Mouse (Mus musculus) megakaryocyte-erythroid progenitor cell, adult 5-6 weeks (primary cell): ENCODE results near the gene Soga1. TPM values are rescaled to one million over a fixed set of nuclear protein-coding genes. Genes with fewer than 3 reads are reported as not detected.
A peak's percentile ranks its signal among the peaks of the same experiment; 100 is the strongest.

ENCODE experiments used
- ATAC-seq: replicated peaks from 2 replicates; pipeline ENCODE4 v1.8.0; 2016; ENCODE audit warnings: mild to moderate bottlenecking, inconsistent platforms; ENCODE audit not compliant: severe bottlenecking, poor library complexity, low FRiP score, low TSS enrichment
- total RNA-seq, 2 experiments: library from RNA; stranded (forward) in 1 of 2; stranded (reverse) in 1 of 2; fragments of 200-1000, 215-1000 nt in 1 of 2; fragments of >200 nt in 1 of 2; fragmentation: Nextera tagmentation in 1 of 2; gene quantifications; 2 replicates each; pipeline ENCODE4 v1.2.3; 2014 to 2017

Gene Soga1
- total RNA-seq, 2 experiments from 2014 or later: 8.6 to 11.7 TPM

GRCm38 (mm10) chr2:157066731-157067430, 12.2 kb downstream of the Soga1 start:
- no peak for ATAC-seq

GRCm38 (mm10) chr2:157065879-157066226, 13.2 kb downstream of the Soga1 start:
- ATAC-seq: no peak

DNA sequence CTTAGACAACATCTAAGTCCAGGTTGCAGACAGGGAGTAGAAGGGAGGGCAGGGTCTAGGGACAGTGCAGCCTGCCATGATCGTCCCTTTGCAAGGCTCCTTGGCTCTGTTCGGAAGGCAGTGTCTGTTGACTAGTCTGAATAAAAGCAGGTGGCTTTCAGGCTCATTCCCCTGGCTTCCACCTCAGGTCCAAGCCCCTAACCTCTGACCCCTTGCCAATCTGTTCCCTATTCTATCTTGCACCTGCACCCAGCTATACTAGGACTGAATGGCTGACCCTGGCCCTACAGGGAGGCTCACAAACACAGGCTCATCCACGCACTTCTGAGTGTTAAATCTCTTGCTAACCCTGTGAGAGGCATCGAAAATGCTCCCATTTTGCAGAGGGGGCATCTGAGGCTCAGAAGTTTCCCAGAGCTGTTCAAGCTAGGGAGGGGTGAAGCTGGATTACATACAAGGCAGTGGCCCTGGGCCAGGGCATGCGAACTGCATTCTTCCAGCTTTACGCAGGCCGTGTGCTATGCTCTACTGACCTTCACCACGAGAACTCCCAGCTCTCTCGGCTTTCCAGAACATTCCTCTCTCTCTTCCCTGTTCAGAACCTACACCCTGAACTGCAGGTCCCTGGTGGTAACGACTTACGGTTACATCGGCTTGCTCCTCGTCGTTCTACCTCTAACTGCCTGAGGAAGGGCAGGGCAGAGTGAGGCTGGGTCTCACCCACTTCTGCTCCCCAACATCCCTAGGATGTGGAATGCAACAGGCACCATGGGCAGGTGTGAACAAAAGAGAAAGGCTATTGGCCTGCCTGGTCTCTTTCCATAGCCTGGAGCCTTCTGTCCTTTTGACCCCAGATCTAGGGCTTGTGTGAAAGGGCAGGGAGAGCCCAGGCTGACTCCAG, 13.8 kb downstream of the Soga1 start:
- ATAC-seq: no peak

GRCm38 (mm10) chr2:157064136-157064535, 14.9 kb downstream of the Soga1 start:
- ATAC-seq: no peak

GRCm38 (mm10) chr2:157063241-157063700, 15.8 kb downstream of the Soga1 start:
- ATAC-seq: peak; percentile 18; the same call in 1 of the 2 replicates

- no peak for ATAC-seq
Observed at GRCm38 (mm10) chr2:157060557-157061305, 18.3 kb downstream of the Soga1 start.

DNA sequence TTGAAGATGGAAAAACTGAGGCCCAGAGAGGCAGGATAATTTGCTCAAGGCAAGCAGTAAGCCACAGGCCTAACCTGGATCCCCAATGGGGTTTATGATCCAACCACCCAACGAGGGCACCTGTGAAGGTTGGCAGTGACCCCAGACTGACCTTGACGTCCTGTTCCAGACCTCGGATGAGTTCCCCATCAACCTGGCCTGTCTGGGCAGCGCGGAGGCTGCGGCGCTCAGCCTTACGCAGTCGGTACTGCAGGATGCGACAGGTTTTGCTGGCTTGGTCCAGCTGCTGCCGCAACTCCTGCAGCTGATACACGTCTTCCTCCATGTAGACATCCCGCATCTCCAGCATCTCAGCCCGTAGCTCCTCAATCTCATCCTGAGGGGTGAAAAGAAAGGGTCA, 19.0 kb downstream of the Soga1 start:
- no peak for ATAC-seq

DNA sequence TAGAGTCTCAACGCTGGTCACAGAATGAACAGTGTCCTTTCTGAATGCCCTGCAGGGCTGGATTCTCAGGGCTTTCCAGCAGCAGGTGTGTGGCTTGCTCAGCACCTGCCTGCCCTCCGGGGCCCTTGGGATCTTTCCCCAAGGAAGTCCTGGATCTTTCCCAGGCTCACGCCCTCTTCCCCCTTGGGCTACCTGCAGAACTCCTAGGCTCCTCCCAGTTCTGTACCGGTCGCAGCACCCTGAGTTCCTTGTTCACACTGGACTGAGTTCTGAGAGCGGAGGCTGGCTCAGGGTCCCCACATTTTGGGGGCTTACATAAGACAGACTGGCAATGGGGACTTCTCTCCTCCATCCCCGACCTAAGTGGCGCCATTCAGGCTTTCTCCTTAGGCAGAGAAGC, 19.9 kb downstream of the Soga1 start:
- ATAC-seq: no peak

- ATAC-seq: no peak
Observed at GRCm38 (mm10) chr2:157058342-157058998, 20.6 kb downstream of the Soga1 start.

DNA sequence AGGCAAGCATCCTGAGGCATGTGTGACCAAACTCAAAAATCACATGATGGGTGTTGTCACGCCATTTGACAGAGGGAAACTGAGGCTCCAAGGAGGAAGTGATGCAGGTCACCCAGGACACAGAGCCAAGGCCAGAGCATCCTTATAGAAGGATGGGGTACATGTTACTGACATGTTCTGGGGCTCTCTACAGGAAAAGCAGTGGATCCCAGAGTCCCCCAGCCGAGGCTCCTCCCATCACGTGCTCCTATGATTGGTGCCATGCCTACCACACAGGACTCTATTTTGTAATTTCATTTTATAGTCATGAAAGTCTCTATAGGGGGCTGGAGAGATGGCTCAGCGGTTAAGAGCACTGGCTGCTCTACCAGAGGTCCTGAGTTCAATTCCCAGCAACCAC, 21.3 kb downstream of the Soga1 start:
- ATAC-seq: no peak

- no peak for ATAC-seq
Observed at GRCm38 (mm10) chr2:157057186-157057585, 21.9 kb downstream of the Soga1 start.

GRCm38 (mm10) chr2:157055721-157056120, 23.3 kb downstream of the Soga1 start:
- no peak for ATAC-seq

DNA sequence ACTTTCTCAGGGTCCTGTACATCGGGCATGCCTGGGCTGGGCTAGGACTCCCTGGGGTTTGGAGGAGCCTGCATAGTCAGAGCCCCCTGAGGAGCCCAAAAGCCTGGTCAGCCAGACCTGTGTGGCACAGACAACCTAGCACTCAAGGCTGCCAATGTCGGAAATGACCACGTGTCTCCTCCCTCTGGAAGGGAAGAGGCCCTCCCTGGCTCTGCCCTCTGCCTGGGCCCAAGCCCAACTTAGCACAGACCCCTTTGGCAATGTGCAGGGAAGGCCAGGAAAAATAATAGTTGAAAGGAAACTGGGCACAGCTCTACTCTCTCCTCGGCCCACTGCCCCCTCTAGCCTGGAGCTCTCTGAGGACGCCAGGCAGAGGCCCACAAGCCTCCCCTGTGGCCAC, 24.2 kb downstream of the Soga1 start:
- no peak for ATAC-seq

- ATAC-seq: no peak
Observed at GRCm38 (mm10) chr2:157054297-157054696, 24.8 kb downstream of the Soga1 start.

- no peak for ATAC-seq
Observed at GRCm38 (mm10) chr2:157053787-157054186, 25.3 kb downstream of the Soga1 start.

DNA sequence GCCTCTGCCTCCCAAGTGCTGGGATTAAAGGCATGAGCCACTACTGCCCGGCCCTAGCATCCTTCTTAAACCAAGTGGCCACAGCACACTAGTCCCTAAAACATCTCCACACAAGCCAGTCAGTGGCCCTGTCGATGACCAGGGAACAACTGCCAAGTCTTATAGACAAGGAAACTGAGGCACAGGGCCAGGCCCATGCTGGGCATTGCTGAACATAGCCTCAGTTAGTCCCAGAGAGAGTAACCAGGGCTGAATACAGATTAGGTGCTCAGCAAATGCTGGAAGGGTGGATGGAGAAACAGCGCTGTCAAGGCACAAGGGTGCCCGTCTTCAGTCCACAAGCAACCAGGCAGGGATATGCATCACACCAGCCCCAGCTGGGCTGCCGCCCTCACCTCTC, 25.9 kb downstream of the Soga1 start:
- ATAC-seq: no peak

- no peak for ATAC-seq
Observed at GRCm38 (mm10) chr2:157052448-157052847, 26.6 kb downstream of the Soga1 start.

DNA sequence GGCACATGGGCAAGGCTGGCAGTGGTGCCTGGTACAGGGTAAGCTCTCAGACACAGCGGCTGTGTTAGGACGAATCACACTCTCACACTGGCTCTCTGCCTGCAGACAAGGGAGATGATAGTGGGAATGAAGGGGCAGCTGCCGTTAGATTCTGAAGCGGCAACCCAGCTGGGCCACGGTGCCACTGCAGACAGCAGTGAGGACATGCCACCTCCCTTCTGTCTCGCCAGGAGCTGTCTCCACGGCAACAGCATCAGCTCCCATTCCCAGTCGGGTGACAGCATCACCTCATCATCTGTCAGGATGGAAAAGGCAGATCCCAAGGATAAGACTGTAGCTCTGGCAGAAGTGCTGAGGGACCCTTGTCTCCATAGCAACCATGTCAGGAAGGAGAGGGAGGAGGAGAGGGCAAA, 29.2 kb downstream of the Soga1 start:
- ATAC-seq: no peak

- peak; percentile 60 for ATAC-seq
Observed at GRCm38 (mm10) chr2:157048395-157049181, 30.5 kb downstream of the Soga1 start.
